Mouse (Mus musculus) neural tube, embryonic 15.5 days (tissue): ENCODE measurements around the gene Usp12. TPM values are rescaled to one million over a fixed set of nuclear protein-coding genes. Genes with fewer than 3 reads are reported as not detected.
A peak's percentile ranks its signal among the peaks of the same experiment; 100 is the strongest.

Source experiments
- ATAC-seq: fragments of 200-750 bp; cut with Nextera tagmentation; 2 replicates; pipeline ENCODE4 v1.8.0; 2017; ENCODE audit warnings: mild to moderate bottlenecking, moderate TSS enrichment, moderate library complexity; ENCODE audit not compliant: low FRiP score
- H3K27ac ChIP-seq: fragments of 300-500 bp; sonication (generic); replicated peaks from 2 replicates; pipeline ENCODE4 v1.5.1; 2015; ENCODE audit warnings: mild to moderate bottlenecking, inconsistent platforms
- H3K27me3 ChIP-seq: fragments of 300-500 bp; sonication (generic); replicated peaks from 2 replicates; pipeline ENCODE4 v1.6.1; 2015; ENCODE audit warnings: inconsistent platforms
- H3K36me3 ChIP-seq: fragments of 300-500 bp; sonication (generic); 2 replicates; pipeline ENCODE4 v1.6.1; 2015; ENCODE audit warnings: inconsistent platforms
- H3K4me1 ChIP-seq: fragments of 300-500 bp; sonication (generic); 2 replicates; pipeline ENCODE4 v1.6.1; 2015; ENCODE audit warnings: inconsistent platforms
- H3K4me2 ChIP-seq: fragments of 300-500 bp; sonication (generic); 2 replicates; pipeline ENCODE4 v1.6.1; 2015; ENCODE audit warnings: inconsistent platforms, mild to moderate bottlenecking, moderate library complexity
- H3K4me3 ChIP-seq: fragments of 300-500 bp; sonication (generic); replicated peaks from 2 replicates; pipeline ENCODE4 v1.5.1; 2015; ENCODE audit warnings: mild to moderate bottlenecking, inconsistent platforms
- H3K9ac ChIP-seq: fragments of 300-500 bp; sonication (generic); replicated peaks from 2 replicates; pipeline ENCODE4 v1.6.1; 2015; ENCODE audit warnings: mild to moderate bottlenecking, inconsistent platforms
- H3K9me3 ChIP-seq: fragments of 300-500 bp; sonication (generic); replicated peaks from 2 replicates; pipeline ENCODE4 v1.6.1; 2016; ENCODE audit warnings: inconsistent platforms
- WGBS: fragments of 180-500 bp; shearing (Covaris S2); methylation state at CpG from one replicate; pipeline ENCODE4 v1.1.7; 2015; ENCODE audit warnings: mixed read lengths; 5-methylcytosine and 5-hydroxymethylcytosine counted together
- polyA plus RNA-seq: library from polyadenylated mRNA; unstranded; fragments of >200 nt; fragmentation: Nextera tagmentation; extraction: Ambion mirVana; gene quantifications from 2 replicates; pipeline ENCODE4 v1.2.1, GENCODE M21; 2015

Usp12 gene
- 14.4 and 16.8 TPM in 2 replicates for polyA plus RNA-seq

GRCm38 (mm10) chr5:146794853-146795252, at the start of gene Usp12:
TSS of gene Usp12 (minus strand) at chr5:146795006.
- peak within 1 kb of the TSS; percentile 93 for H3K4me3 ChIP-seq
- H3K27ac ChIP-seq, result peak within 1 kb of the TSS; percentile 88
- WGBS, result under 1% methylated on average over 39 of the region's 51 CpGs
- H3K4me2 ChIP-seq, result peak within 1 kb of the TSS; percentile 77
- H3K4me1 ChIP-seq, result peaks cover 38% of the 10 kb centered on the region
- no peaks in the 10 kb centered on the region for H3K36me3 ChIP-seq
- H3K9ac ChIP-seq, result peak within 1 kb of the TSS; percentile 92
- no peaks in the 10 kb centered on the region for H3K9me3 ChIP-seq
- no peaks in the 10 kb centered on the region for H3K27me3 ChIP-seq
- peak; percentile 96 for ATAC-seq

- H3K4me1 ChIP-seq, result peaks cover 26% of the 10 kb centered on the region
- peak overlapping the region; percentile 51 for H3K27ac ChIP-seq
- H3K36me3 ChIP-seq, result peaks cover 5% of the 10 kb centered on the region; the same call in 1 of the 2 replicates
- H3K4me3 ChIP-seq, result peak overlapping the region; percentile 69
- H3K27me3 ChIP-seq, result no peaks in the 10 kb centered on the region
- ATAC-seq, result 0 out of 2 replicates have a peak, but pooled peaks have one; percentile 23
- peak overlapping the region; percentile 99 for H3K4me2 ChIP-seq
- H3K9ac ChIP-seq, result peak overlapping the region; percentile 77
- WGBS, result 10% methylated on average over 6 of the region's 6 CpGs
- no peaks in the 10 kb centered on the region for H3K9me3 ChIP-seq
Measured at GRCm38 (mm10) chr5:146844301-146844941, 49.6 kb upstream of the Usp12 start.

GRCm38 (mm10) chr5:146841996-146842395, 47.2 kb upstream of the Usp12 start:
- H3K9me3 ChIP-seq, result no peaks in the 10 kb centered on the region
- H3K27me3 ChIP-seq, result no peaks in the 10 kb centered on the region
- H3K4me1 ChIP-seq, result peaks cover 25% of the 10 kb centered on the region
- WGBS, result 90% methylated on average over 4 of the region's 4 CpGs
- H3K36me3 ChIP-seq, result peaks cover 20% of the 10 kb centered on the region
- H3K4me3 ChIP-seq, result no peak overlapping the region
- no peak overlapping the region for H3K4me2 ChIP-seq
- no peak for ATAC-seq
- no peak overlapping the region for H3K9ac ChIP-seq
- H3K27ac ChIP-seq, result no peak overlapping the region

- Histone ChIP-seq H3K9me3 (no peaks in the 10 kb centered on the region), H3K36me3 (peaks cover 27% of the 10 kb centered on the region), H3K4me2 (no peak overlapping the region), H3K9ac (no peak overlapping the region), H3K27ac (no peak overlapping the region), H3K27me3 (no peaks in the 10 kb centered on the region), H3K4me3 (no peak overlapping the region), H3K4me1 (peaks cover 21% of the 10 kb centered on the region)
- no peak for ATAC-seq
- WGBS, result 93% methylated on average over 5 of the region's 5 CpGs
Measured at GRCm38 (mm10) chr5:146841301-146841700, 46.5 kb upstream of the Usp12 start.

GRCm38 (mm10) chr5:146840422-146840821, 45.6 kb upstream of the Usp12 start:
- 88% methylated on average over 4 of the region's 4 CpGs for WGBS
- Histone ChIP-seq H3K9ac (no peak overlapping the region), H3K9me3 (no peaks in the 10 kb centered on the region), H3K4me2 (no peak overlapping the region), H3K4me1 (peaks cover 12% of the 10 kb centered on the region), H3K4me3 (no peak overlapping the region), H3K36me3 (peaks cover 36% of the 10 kb centered on the region), H3K27me3 (no peaks in the 10 kb centered on the region), H3K27ac (no peak overlapping the region)
- no peak for ATAC-seq

GRCm38 (mm10) chr5:146839760-146840159, 45.0 kb upstream of the Usp12 start:
- peaks cover 42% of the 10 kb centered on the region for H3K36me3 ChIP-seq
- no peak overlapping the region for H3K27ac ChIP-seq
- H3K4me1 ChIP-seq, result peaks cover 10% of the 10 kb centered on the region; the same call in 1 of the 2 replicates
- no peak overlapping the region for H3K4me3 ChIP-seq
- no peak overlapping the region for H3K9ac ChIP-seq
- WGBS, result 55% methylated on average over 5 of the region's 5 CpGs
- ATAC-seq, result no peak
- no peaks in the 10 kb centered on the region for H3K9me3 ChIP-seq
- H3K4me2 ChIP-seq, result no peak overlapping the region
- no peaks in the 10 kb centered on the region for H3K27me3 ChIP-seq

GRCm38 (mm10) chr5:146838836-146839648, 44.2 kb upstream of the Usp12 start:
- no peak overlapping the region for H3K4me2 ChIP-seq
- peaks cover 9% of the 10 kb centered on the region for H3K4me1 ChIP-seq
- H3K36me3 ChIP-seq, result peaks cover 42% of the 10 kb centered on the region
- WGBS, result 48% methylated on average over 12 of the region's 12 CpGs
- H3K27me3 ChIP-seq, result no peaks in the 10 kb centered on the region
- no peaks in the 10 kb centered on the region for H3K9me3 ChIP-seq
- H3K27ac ChIP-seq, result no peak overlapping the region
- ATAC-seq, result no peak
- H3K9ac ChIP-seq, result no peak overlapping the region
- H3K4me3 ChIP-seq, result no peak overlapping the region

- Histone ChIP-seq H3K4me3 (no peak overlapping the region), H3K27ac (no peak overlapping the region), H3K4me2 (no peak overlapping the region), H3K9ac (no peak overlapping the region), H3K36me3 (peaks cover 42% of the 10 kb centered on the region), H3K27me3 (no peaks in the 10 kb centered on the region), H3K4me1 (peaks cover 16% of the 10 kb centered on the region), H3K9me3 (no peaks in the 10 kb centered on the region)
- WGBS, result 68% methylated on average over 7 of the region's 7 CpGs
- ATAC-seq, result no peak
Measured at GRCm38 (mm10) chr5:146837967-146838720, 43.3 kb upstream of the Usp12 start.

- Histone ChIP-seq H3K9ac (no peak overlapping the region), H3K27me3 (no peaks in the 10 kb centered on the region), H3K9me3 (no peaks in the 10 kb centered on the region), H3K4me1 (peaks cover 23% of the 10 kb centered on the region), H3K4me3 (no peak overlapping the region), H3K36me3 (peaks cover 42% of the 10 kb centered on the region), H3K4me2 (no peak overlapping the region), H3K27ac (no peak overlapping the region)
- 86% methylated on average over 8 of the region's 8 CpGs for WGBS
- ATAC-seq, result no peak
Measured at GRCm38 (mm10) chr5:146834959-146835358, 40.2 kb upstream of the Usp12 start.

GRCm38 (mm10) chr5:146833673-146834201, 38.9 kb upstream of the Usp12 start:
- H3K36me3 ChIP-seq, result peaks cover 38% of the 10 kb centered on the region
- no peak for ATAC-seq
- H3K4me2 ChIP-seq, result peak overlapping the region; percentile 73
- H3K9me3 ChIP-seq, result no peaks in the 10 kb centered on the region
- 23% methylated on average over 8 of the region's 8 CpGs for WGBS
- peaks cover 23% of the 10 kb centered on the region for H3K4me1 ChIP-seq
- no peaks in the 10 kb centered on the region for H3K27me3 ChIP-seq
- H3K9ac ChIP-seq, result peak overlapping the region; percentile 97
- H3K4me3 ChIP-seq, result peak overlapping the region; percentile 93
- peak overlapping the region; percentile 94 for H3K27ac ChIP-seq

- peaks cover 31% of the 10 kb centered on the region for H3K36me3 ChIP-seq
- peak within 1 kb of the TSS; percentile 93 for H3K4me3 ChIP-seq
- no peaks in the 10 kb centered on the region for H3K27me3 ChIP-seq
- H3K9me3 ChIP-seq, result no peaks in the 10 kb centered on the region
- H3K27ac ChIP-seq, result peak within 1 kb of the TSS; percentile 94
- peak within 1 kb of the TSS; percentile 97 for H3K9ac ChIP-seq
- peak; percentile 98 for ATAC-seq
- peaks cover 23% of the 10 kb centered on the region for H3K4me1 ChIP-seq
- WGBS, result under 1% methylated on average over 59 of the region's 60 CpGs
- peak within 1 kb of the TSS; percentile 73 for H3K4me2 ChIP-seq
Measured at GRCm38 (mm10) chr5:146832769-146833448, 38.1 kb upstream of the Usp12 start, which contains the start of gene Rpl21. TSS of gene Rpl21 (plus strand) at chr5:146832890.
